Mouse (Mus musculus) kidney, embryonic 14.5 days (tissue): ENCODE measurements around the gene Numb. TPM values are rescaled to one million over a fixed set of nuclear protein-coding genes. Genes with fewer than 3 reads are reported as not detected.

Source experiments
- ATAC-seq: fragments of 200-750 bp; cut with Nextera tagmentation; 2 replicates; pipeline ENCODE4 v1.8.0; 2017; ENCODE audit warnings: moderate number of reproducible peaks, mild to moderate bottlenecking, moderate TSS enrichment, moderate library complexity; ENCODE audit not compliant: low FRiP score, low TSS enrichment
- H3K27ac ChIP-seq: fragments of 300-500 bp; sonication (generic); 2 replicates; pipeline ENCODE4 v1.5.1; 2014; ENCODE audit warnings: low read depth, mild to moderate bottlenecking, low read length, moderate library complexity, mixed read lengths
- H3K27me3 ChIP-seq: fragments of 300-500 bp; sonication (generic); 2 replicates; pipeline ENCODE4 v1.6.1; 2014; ENCODE audit warnings: mild to moderate bottlenecking, low read length; ENCODE audit not compliant: control insufficient read depth, insufficient read depth
- H3K36me3 ChIP-seq: fragments of 300-500 bp; sonication (generic); 2 replicates; pipeline ENCODE4 v1.6.1; 2014; ENCODE audit warnings: low read length, mixed read lengths; ENCODE audit not compliant: control insufficient read depth, insufficient read depth
- H3K4me1 ChIP-seq: fragments of 300-500 bp; sonication (generic); 2 replicates; pipeline ENCODE4 v1.6.1; 2014; ENCODE audit warnings: low read length, mixed read lengths; ENCODE audit not compliant: control insufficient read depth, insufficient read depth
- H3K4me2 ChIP-seq: fragments of 300-500 bp; sonication (generic); replicated peaks from 2 replicates; pipeline ENCODE4 v1.6.1; 2014; ENCODE audit warnings: low read depth, mild to moderate bottlenecking, low read length
- H3K4me3 ChIP-seq: fragments of 300-500 bp; sonication (generic); 2 replicates; pipeline ENCODE4 v1.5.1; 2014; ENCODE audit warnings: mild to moderate bottlenecking, low read length
- H3K9ac ChIP-seq: fragments of 300-500 bp; sonication (generic); 2 replicates; pipeline ENCODE4 v1.6.1; 2014; ENCODE audit warnings: low read depth, mild to moderate bottlenecking, low read length, moderate library complexity
- H3K9me3 ChIP-seq: fragments of 300-500 bp; sonication (generic); 2 replicates; pipeline ENCODE4 v1.6.1; 2016; ENCODE audit warnings: low read length; ENCODE audit not compliant: control insufficient read depth
- WGBS: fragments of 180-500 bp; shearing (Covaris S2); extraction: QIAGEN DNeasy Blood & Tissue Kit; methylation state at CpG from one replicate; pipeline ENCODE4 v1.1.7; 2014; 5-methylcytosine and 5-hydroxymethylcytosine counted together
- polyA plus RNA-seq: library from polyadenylated mRNA; unstranded; fragments of >200 nt; fragmentation: Nextera tagmentation; extraction: Ambion mirVana; gene quantifications from 2 replicates; pipeline ENCODE4 v1.2.1, GENCODE M21; 2014

Gene Numb
- polyA plus RNA-seq, 1 experiment from 2014 or later = 34.1 TPM

- no peaks in the 10 kb centered on the region for H3K27me3 ChIP-seq
- H3K9ac ChIP-seq = no peak overlapping the region
- 90% methylated on average over 2 of the region's 2 CpGs for WGBS
- H3K36me3 ChIP-seq = peaks cover 20% of the 10 kb centered on the region
- H3K9me3 ChIP-seq = no peaks in the 10 kb centered on the region
- no peak for ATAC-seq
- no peaks in the 10 kb centered on the region for H3K4me1 ChIP-seq
- no peak overlapping the region for H3K4me3 ChIP-seq
- H3K4me2 ChIP-seq = no peak overlapping the region
- no peak overlapping the region for H3K27ac ChIP-seq
These were observed 46.6 kb downstream of the Numb start for GRCm38 (mm10) chr12:83875097-83875496.

DNA sequence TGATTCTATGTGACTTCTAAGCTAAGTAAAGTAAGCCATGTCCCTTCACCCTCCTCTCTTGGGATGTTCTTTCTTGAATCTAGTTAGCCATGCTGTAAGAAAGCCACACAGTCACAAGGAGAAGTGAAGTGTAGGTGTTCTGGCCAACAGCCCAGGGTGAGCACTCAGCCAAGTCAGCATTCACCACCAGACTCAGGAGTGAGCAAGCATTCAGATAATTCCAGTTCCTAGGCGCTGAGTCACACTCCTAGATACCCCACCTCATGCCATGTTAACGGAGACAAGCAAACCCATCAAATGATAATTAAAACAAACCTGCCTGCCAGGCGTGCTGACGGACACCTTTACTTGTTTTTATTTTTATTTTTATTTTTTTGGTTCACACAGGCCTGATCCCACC lies 47.1 kb downstream of the Numb start:
- H3K27ac ChIP-seq = no peak overlapping the region
- 98% methylated on average over 4 of the region's 4 CpGs for WGBS

DNA sequence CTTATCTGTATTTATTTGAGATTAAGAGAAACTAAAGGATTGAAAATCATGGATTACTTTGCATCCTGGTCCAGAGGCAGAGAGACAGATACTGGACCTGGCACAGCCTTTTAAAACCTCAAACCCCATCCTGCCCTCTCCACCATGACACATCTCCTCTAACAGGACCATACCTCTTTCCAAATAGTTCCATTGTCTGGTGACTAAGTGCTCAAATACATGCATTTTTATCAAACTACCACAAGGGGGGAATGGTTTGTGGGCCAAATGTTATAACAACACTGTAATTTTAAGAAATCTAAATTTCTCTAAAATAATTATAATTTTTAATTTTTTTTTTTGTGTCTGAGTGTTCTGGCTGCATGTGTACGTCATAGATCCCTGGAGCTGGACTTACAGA lies 57.2 kb downstream of the Numb start:
- no peak overlapping the region for H3K4me3 ChIP-seq
- H3K27ac ChIP-seq = no peak overlapping the region
- H3K4me2 ChIP-seq = no peak overlapping the region
- no peak for ATAC-seq
- no peak overlapping the region for H3K9ac ChIP-seq
- H3K36me3 ChIP-seq = no peaks in the 10 kb centered on the region
- H3K9me3 ChIP-seq = no peaks in the 10 kb centered on the region
- H3K27me3 ChIP-seq = no peaks in the 10 kb centered on the region
- H3K4me1 ChIP-seq = no peaks in the 10 kb centered on the region
- whole genome bisulfite sequencing = 88% methylated on average over 1 of the region's 1 CpGs

More for the DNA sequence above, 47.1 kb downstream of the Numb start:
- Histone ChIP-seq H3K4me1 (no peaks in the 10 kb centered on the region), H3K36me3 (peaks cover 21% of the 10 kb centered on the region), H3K27me3 (no peaks in the 10 kb centered on the region), H3K4me2 (no peak overlapping the region), H3K4me3 (no peak overlapping the region), H3K9me3 (no peaks in the 10 kb centered on the region), H3K9ac (no peak overlapping the region)
- ATAC-seq = no peak

DNA sequence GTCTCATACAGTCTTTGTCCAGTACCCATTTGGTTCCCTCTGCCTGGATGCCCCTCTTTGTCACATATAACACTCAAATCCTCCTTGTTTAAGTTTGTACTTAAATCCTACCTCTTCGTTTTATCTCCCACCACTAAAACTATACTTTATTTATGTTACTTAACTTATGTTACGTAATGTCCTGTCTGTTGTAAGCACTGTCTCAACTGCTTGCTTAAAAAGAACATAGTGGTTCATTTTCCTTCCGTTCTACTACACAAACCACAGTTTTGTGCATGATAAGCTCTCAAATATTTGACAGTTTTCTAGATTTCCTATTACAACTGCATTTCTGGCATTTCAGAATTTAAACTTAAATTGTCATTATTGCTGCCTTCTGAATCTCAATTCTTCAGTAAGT lies 59.9 kb downstream of the Numb start:
- WGBS = 90% methylated on average over 3 of the region's 3 CpGs
- Histone ChIP-seq H3K4me1 (no peaks in the 10 kb centered on the region), H3K9me3 (no peaks in the 10 kb centered on the region), H3K4me3 (no peak overlapping the region), H3K4me2 (no peak overlapping the region), H3K36me3 (no peaks in the 10 kb centered on the region), H3K27ac (no peak overlapping the region), H3K27me3 (no peaks in the 10 kb centered on the region), H3K9ac (no peak overlapping the region)
- ATAC-seq = no peak

GRCm38 (mm10) chr12:83860688-83861087 lies 61.0 kb downstream of the Numb start:
- Histone ChIP-seq H3K4me2 (no peak overlapping the region), H3K4me1 (no peaks in the 10 kb centered on the region), H3K4me3 (no peak overlapping the region), H3K36me3 (no peaks in the 10 kb centered on the region), H3K27me3 (no peaks in the 10 kb centered on the region), H3K9ac (no peak overlapping the region), H3K9me3 (no peaks in the 10 kb centered on the region), H3K27ac (no peak overlapping the region)
- ATAC-seq = no peak

DNA sequence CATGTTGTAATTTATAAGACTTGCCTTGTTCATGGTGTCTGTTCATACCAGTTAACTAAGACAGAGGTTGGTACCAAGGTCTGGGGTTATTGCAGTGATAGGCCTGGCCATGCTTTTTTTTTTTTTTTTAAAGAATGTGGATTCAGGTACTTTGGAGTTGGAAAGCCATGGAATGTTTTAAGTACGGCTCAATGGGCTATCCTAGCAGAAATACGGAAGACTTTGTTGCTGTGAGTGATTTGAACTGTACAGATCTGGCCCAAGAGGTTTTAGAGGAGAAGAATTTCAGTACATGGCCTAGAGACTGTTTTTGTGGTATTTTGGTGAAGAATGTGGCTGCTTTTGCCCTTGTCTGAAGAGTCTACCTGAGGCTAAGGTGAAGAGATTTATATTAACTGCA lies 63.7 kb downstream of the Numb start:
- Histone ChIP-seq H3K27me3 (no peaks in the 10 kb centered on the region), H3K9ac (no peak overlapping the region), H3K27ac (no peak overlapping the region), H3K9me3 (no peaks in the 10 kb centered on the region), H3K36me3 (0 out of 2 replicates have a peak, but pooled peaks cover 3% of the 10 kb centered on the region), H3K4me2 (no peak overlapping the region), H3K4me1 (no peaks in the 10 kb centered on the region), H3K4me3 (no peak overlapping the region)
- WGBS = 94% methylated on average over 2 of the region's 2 CpGs
- no peak for ATAC-seq

GRCm38 (mm10) chr12:83855211-83855610 lies 66.5 kb downstream of the Numb start:
- 93% methylated on average over 1 of the region's 1 CpGs for WGBS
- Histone ChIP-seq H3K4me3 (no peak overlapping the region), H3K27me3 (no peaks in the 10 kb centered on the region), H3K9ac (no peak overlapping the region), H3K4me2 (no peak overlapping the region), H3K27ac (no peak overlapping the region), H3K36me3 (peaks cover 3% of the 10 kb centered on the region; the same call in 1 of the 2 replicates), H3K9me3 (no peaks in the 10 kb centered on the region), H3K4me1 (no peaks in the 10 kb centered on the region)
- ATAC-seq = no peak

DNA sequence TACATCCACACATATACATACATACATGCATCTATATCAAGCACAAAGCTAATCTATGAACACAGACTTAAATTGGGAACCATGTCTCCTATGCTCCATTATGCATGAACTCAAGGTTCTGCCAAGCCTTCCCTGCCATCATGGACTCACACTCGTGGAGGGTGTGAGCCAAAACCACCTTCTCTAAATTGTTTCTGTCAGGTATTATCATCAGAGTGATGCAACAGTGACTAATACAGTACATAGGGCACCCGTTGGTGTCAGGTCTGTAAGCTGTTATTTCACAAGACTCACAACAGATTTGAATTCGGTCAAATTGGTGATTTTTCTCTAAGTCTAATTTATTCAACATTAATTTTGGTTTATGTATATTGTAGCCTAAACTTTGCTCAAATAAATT lies 67.5 kb downstream of the Numb start:
- H3K27ac ChIP-seq = no peak overlapping the region
- H3K4me1 ChIP-seq = no peaks in the 10 kb centered on the region
- no peak for ATAC-seq
- no peak overlapping the region for H3K4me3 ChIP-seq
- peaks cover 3% of the 10 kb centered on the region; the same call in 1 of the 2 replicates for H3K36me3 ChIP-seq
- H3K4me2 ChIP-seq = no peak overlapping the region
- H3K9me3 ChIP-seq = no peaks in the 10 kb centered on the region
- H3K9ac ChIP-seq = no peak overlapping the region
- H3K27me3 ChIP-seq = no peaks in the 10 kb centered on the region
- WGBS = 89% methylated on average over 3 of the region's 3 CpGs

DNA sequence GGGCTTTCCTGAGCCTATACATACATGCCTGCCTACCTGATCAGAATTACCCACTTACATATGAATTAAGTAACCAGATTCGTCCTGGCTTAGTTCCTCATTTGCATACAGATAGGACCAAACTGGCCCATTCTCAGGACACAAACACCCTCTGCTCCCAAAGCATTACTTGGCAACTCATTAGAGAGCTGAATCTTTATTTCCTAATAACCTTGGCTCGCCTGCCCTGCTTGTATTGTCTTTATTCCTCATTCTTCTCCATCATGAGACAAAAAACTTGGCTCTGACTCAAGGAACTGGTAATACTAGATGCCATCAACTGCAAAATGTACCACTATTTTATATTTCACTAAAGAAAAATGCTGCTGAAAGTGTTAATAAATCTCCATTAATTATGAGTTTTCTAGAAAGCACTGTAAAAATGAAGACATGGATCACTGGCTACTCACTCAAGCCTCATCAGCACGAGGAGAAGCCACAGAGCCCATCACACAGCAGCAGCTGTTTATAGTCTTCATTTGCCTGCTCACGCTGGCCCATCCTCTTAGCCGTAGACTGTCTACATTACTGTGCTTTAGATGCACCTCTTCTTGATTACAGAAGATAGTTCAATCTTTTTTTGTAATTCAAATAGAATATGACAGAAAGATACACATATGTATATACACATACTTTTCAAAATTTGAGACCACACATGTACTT lies 69.1 kb downstream of the Numb start:
- Histone ChIP-seq H3K9ac (no peak overlapping the region), H3K4me1 (no peaks in the 10 kb centered on the region), H3K27ac (no peak overlapping the region), H3K27me3 (no peaks in the 10 kb centered on the region), H3K4me3 (no peak overlapping the region), H3K4me2 (no peak overlapping the region), H3K36me3 (peaks cover 3% of the 10 kb centered on the region; the same call in 1 of the 2 replicates), H3K9me3 (no peaks in the 10 kb centered on the region)
- WGBS = 73% methylated on average over 5 of the region's 5 CpGs
- ATAC-seq = no peak
